Mouse (Mus musculus): ENCODE measurements around the gene Cenpq. TPM values are rescaled to one million over a fixed set of nuclear protein-coding genes. Genes with fewer than 3 reads are reported as not detected.

Cenpq gene
- 15.9 and 20.1 TPM in 2 replicates for polyA plus RNA-seq (2015; fragmentation: Nextera tagmentation; extraction: Ambion mirVana)

DNA sequence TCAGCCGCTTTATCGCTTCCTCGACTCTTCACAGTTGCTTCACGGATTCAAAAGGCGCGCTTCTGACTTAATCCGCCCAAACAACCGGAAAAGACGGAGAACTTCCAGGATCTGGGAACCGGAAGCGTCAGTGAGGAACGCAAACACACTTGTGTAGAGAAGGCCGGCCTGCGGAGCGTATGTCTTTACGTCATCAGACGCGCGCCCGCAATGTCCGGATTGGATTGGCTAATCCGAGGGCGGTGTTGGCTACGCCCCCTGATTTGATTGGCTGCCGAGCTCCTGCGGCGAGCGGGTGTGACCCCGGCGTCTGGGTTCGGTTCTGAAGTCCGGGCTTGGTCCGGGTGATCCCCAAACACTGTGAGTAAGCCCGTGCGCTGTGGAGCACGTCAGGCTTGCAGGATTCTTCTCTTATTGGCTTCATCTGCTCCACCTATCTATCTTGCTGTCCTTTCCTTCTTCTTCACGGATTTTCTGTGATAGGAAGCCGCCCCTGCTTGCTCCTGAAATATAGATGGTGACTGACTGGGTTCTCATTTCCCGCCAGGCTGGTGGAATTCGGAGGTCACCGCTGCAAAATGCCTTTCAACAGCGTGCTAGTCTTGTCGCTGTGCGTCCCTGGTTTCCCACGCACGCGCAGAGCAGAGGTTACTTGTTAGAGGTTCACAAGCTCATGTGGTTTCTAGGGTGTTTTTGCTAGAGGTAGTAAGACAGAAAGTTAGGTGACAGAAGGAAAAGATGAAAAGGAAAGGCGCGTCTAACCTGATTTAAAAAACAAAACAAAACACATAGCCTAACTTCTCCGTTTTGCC, at the start of gene Cenpq, which contains the start of gene Mut:
Gene Cenpq, minus strand, starts transcription at position 628 of the 812 bp plus-strand sequence.
Gene Mut, plus strand, starts transcription at position 266 of the 812 bp plus-strand sequence.
- peaks cover 8% of the 10 kb centered on the region; the same call in 1 of the 2 replicates for H3K36me3 ChIP-seq (ENCODE audit: control insufficient read depth, insufficient read depth)
- H3K4me1 ChIP-seq (ENCODE audit: control insufficient read depth, insufficient read depth, low read length), result peaks cover 6% of the 10 kb centered on the region
- under 1% methylated on average over 50 of the region's 50 CpGs for WGBS
- H3K27ac ChIP-seq (ENCODE audit: low read length), result peak within 1 kb of the TSS; percentile 99
- no peaks in the 10 kb centered on the region for H3K27me3 ChIP-seq (ENCODE audit: control insufficient read depth, insufficient read depth, low read length)
- ATAC-seq (replicated peaks; ENCODE audit: extremely low read depth, insufficient read depth, low FRiP score), result peak; percentile 99
- H3K9ac ChIP-seq (ENCODE audit: low read length), result peak within 1 kb of the TSS; percentile 82
- H3K9me3 ChIP-seq (replicated peaks; ENCODE audit: control insufficient read depth, low read length), result no peaks in the 10 kb centered on the region
- H3K4me3 ChIP-seq (ENCODE audit: low read length), result peak within 1 kb of the TSS; percentile 87
- peak within 1 kb of the TSS; percentile 82 for H3K4me2 ChIP-seq (ENCODE audit: low read depth, low read length)

DNA sequence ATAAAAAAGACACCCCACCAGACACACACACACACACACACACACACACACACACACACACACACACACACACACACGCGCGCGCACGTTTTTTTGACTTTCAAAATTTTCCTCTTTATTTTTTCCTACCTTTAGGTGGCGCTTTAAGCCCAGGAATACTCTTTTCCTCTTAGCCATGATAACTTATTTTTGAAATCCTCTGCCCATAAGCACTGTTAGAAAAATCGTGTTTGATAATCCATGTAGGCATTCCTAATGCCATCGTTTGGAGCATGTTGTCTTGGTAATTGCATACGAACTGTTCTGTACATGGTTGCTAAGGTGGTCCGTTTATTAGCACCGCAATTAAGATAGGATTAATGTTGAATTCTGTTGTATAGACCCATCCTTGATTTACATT, 43.1 kb upstream of the Cenpq start:
- Histone ChIP-seq H3K27me3 (ENCODE audit: control insufficient read depth, insufficient read depth, low read length) (no peaks in the 10 kb centered on the region), H3K9ac (ENCODE audit: low read length) (no peak overlapping the region), H3K4me2 (ENCODE audit: low read depth, low read length) (no peak overlapping the region), H3K4me1 (ENCODE audit: control insufficient read depth, insufficient read depth, low read length) (no peaks in the 10 kb centered on the region), H3K9me3 (replicated peaks; ENCODE audit: control insufficient read depth, low read length) (no peaks in the 10 kb centered on the region), H3K4me3 (ENCODE audit: low read length) (no peak overlapping the region), H3K36me3 (ENCODE audit: control insufficient read depth, insufficient read depth) (no peaks in the 10 kb centered on the region), H3K27ac (ENCODE audit: low read length) (no peak overlapping the region)
- ATAC-seq (replicated peaks; ENCODE audit: extremely low read depth, insufficient read depth, low FRiP score), result no peak
- WGBS, result 60% methylated on average over 11 of the region's 11 CpGs

DNA sequence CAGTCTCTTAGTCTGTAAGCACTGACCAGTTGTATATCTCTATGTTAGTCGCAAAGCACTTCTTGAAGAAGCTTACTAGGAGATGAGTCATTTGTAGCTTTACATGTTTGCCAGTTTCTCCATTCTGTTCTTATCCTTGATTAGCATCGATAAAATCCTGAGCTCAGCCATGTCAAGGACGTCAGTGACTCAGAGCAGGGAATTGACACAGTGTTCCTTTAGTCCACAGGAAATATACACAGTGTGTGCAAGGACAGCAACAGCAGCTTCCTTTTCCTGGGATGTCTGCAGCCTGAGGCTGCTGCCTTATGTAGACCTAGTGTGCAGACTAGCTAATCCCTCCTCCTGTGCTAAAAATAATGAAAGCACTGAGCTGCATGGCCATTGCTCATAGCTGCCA, 13.7 kb upstream of the Cenpq start:
- Histone ChIP-seq H3K9ac (ENCODE audit: low read length) (no peak overlapping the region), H3K4me1 (ENCODE audit: control insufficient read depth, insufficient read depth, low read length) (no peaks in the 10 kb centered on the region), H3K4me3 (ENCODE audit: low read length) (no peak overlapping the region), H3K36me3 (ENCODE audit: control insufficient read depth, insufficient read depth) (peaks cover 14% of the 10 kb centered on the region), H3K9me3 (replicated peaks; ENCODE audit: control insufficient read depth, low read length) (no peaks in the 10 kb centered on the region), H3K4me2 (ENCODE audit: low read depth, low read length) (no peak overlapping the region), H3K27me3 (ENCODE audit: control insufficient read depth, insufficient read depth, low read length) (no peaks in the 10 kb centered on the region), H3K27ac (ENCODE audit: low read length) (no peak overlapping the region)
- ATAC-seq (replicated peaks; ENCODE audit: extremely low read depth, insufficient read depth, low FRiP score), result no peak
- 77% methylated on average over 3 of the region's 3 CpGs for WGBS

DNA sequence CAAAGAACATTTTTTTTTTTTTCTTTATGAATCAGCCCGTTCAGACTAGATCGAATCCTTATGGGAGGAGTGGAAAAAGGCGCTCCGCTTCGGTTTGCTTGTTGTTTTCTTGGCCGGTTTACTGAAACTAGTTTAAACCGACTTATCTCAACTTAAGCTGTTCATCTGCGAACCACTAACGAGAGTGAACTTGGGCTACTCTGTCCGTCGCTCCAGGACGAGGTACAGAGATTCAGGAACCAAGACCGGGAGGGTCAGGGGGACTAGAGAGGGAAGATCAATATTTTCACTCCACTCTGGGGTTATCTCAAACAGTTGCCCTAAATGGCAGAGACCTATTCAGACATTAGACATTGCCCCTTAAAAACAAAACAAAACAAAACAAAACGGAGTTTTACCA, 862 bp downstream of the Cenpq start:
- Histone ChIP-seq H3K27ac (ENCODE audit: low read length) (peak overlapping the region; percentile 99; the same call in 1 of the 2 replicates), H3K27me3 (ENCODE audit: control insufficient read depth, insufficient read depth, low read length) (no peaks in the 10 kb centered on the region), H3K4me2 (ENCODE audit: low read depth, low read length) (peak overlapping the region; percentile 82), H3K9ac (ENCODE audit: low read length) (peak overlapping the region; percentile 70), H3K36me3 (ENCODE audit: control insufficient read depth, insufficient read depth) (peaks cover 9% of the 10 kb centered on the region), H3K4me3 (ENCODE audit: low read length) (peak overlapping the region; percentile 87), H3K4me1 (ENCODE audit: control insufficient read depth, insufficient read depth, low read length) (peaks cover 6% of the 10 kb centered on the region), H3K9me3 (replicated peaks; ENCODE audit: control insufficient read depth, low read length) (no peaks in the 10 kb centered on the region)
- WGBS, result 3% methylated on average over 14 of the region's 14 CpGs
- no peak for ATAC-seq (replicated peaks; ENCODE audit: extremely low read depth, insufficient read depth, low FRiP score)

DNA sequence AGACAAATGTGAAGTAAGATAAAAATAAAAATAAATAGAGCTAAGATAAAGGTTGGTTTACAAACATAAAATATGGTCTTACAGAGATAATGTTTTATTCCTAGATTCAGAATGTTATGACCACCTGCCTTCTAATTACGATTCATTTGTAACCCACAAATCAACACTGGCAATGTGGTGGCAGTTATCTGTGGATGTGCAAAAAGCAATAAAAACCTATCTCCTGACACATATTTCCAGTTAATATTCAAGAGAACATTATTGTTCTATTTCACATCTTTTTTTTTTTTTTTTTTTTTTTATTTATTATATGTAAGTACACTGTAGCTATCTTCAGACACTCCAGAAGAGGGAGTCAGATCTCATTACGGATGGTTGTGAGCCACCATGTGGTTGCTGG, 19.3 kb downstream of the Cenpq start:
- ATAC-seq (replicated peaks; ENCODE audit: extremely low read depth, insufficient read depth, low FRiP score), result no peak
- H3K36me3 ChIP-seq (ENCODE audit: control insufficient read depth, insufficient read depth), result no peaks in the 10 kb centered on the region
- no peaks in the 10 kb centered on the region for H3K9me3 ChIP-seq (replicated peaks; ENCODE audit: control insufficient read depth, low read length)
- no peak overlapping the region for H3K4me3 ChIP-seq (ENCODE audit: low read length)
- H3K9ac ChIP-seq (ENCODE audit: low read length), result no peak overlapping the region
- WGBS, result 84% methylated on average over 1 of the region's 2 CpGs
- no peak overlapping the region for H3K27ac ChIP-seq (ENCODE audit: low read length)
- no peaks in the 10 kb centered on the region for H3K27me3 ChIP-seq (ENCODE audit: control insufficient read depth, insufficient read depth, low read length)
- H3K4me1 ChIP-seq (ENCODE audit: control insufficient read depth, insufficient read depth, low read length), result no peaks in the 10 kb centered on the region
- no peak overlapping the region for H3K4me2 ChIP-seq (ENCODE audit: low read depth, low read length)

DNA sequence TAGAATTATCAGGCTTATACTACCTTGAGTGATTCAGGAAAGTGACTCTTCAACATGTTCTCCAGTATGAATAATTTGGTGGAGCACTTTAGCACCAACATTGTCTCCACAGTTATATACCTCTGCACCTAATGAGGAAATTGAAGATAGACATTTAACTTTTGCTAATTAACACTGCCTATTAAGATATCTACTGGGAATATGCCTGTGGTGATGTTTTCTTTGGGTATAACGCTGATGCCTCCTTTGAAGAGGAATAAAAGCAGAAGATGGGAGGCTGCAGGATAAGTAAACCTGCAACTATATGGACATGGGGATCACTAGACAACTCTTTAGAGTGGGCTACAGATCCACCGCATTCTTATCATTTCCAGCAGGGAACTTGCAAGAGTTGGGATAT, 20.6 kb downstream of the Cenpq start, which contains the start of gene Glyatl3:
Gene Glyatl3, minus strand, starts transcription at position 101 of the 400 bp plus-strand sequence.
- no peaks in the 10 kb centered on the region for H3K9me3 ChIP-seq (replicated peaks; ENCODE audit: control insufficient read depth, low read length)

DNA sequence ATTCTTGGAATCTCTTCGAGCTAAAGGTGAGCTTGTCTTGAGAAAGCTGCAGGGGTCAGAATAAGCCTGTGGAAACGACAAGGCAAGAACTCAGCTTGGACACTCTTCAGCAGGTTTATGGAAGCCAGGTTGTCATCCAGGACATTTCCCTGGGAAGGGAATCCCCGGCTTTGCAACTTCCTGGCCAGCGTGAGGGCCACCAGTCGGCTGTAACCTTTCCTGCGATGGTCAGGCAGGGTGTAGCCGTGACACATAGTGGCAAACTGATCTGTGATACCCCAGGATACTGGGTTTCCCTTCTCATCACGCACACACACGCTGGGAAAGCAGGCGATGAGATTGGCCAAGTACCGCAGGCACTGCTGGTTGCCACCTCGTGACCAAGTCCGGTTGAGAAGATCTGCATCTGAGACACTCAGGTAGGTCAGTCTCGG, 30.1 kb downstream of the Cenpq start:
- Histone ChIP-seq H3K27me3 (ENCODE audit: control insufficient read depth, insufficient read depth, low read length) (no peaks in the 10 kb centered on the region), H3K9ac (ENCODE audit: low read length) (0 out of 2 replicates have a peak overlapping the region, but pooled peaks have one; percentile 31), H3K4me1 (ENCODE audit: control insufficient read depth, insufficient read depth, low read length) (0 out of 2 replicates have a peak, but pooled peaks cover 2% of the 10 kb centered on the region), H3K27ac (ENCODE audit: low read length) (no peak overlapping the region), H3K4me3 (ENCODE audit: low read length) (peak overlapping the region; percentile 23), H3K9me3 (replicated peaks; ENCODE audit: control insufficient read depth, low read length) (no peaks in the 10 kb centered on the region), H3K36me3 (ENCODE audit: control insufficient read depth, insufficient read depth) (no peaks in the 10 kb centered on the region), H3K4me2 (ENCODE audit: low read depth, low read length) (peak overlapping the region; percentile 59)
- 5% methylated on average over 13 of the region's 14 CpGs for WGBS
- ATAC-seq (replicated peaks; ENCODE audit: extremely low read depth, insufficient read depth, low FRiP score), result no peak

More for the DNA sequence above, 20.6 kb downstream of the Cenpq start, which contains the start of gene Glyatl3:
- H3K27ac ChIP-seq (ENCODE audit: low read length), result no peak within 1 kb of the TSS
- no peaks in the 10 kb centered on the region for H3K36me3 ChIP-seq (ENCODE audit: control insufficient read depth, insufficient read depth)
- H3K4me2 ChIP-seq (ENCODE audit: low read depth, low read length), result no peak within 1 kb of the TSS
- ATAC-seq (replicated peaks; ENCODE audit: extremely low read depth, insufficient read depth, low FRiP score), result no peak
- no peak within 1 kb of the TSS for H3K9ac ChIP-seq (ENCODE audit: low read length)
- no peaks in the 10 kb centered on the region for H3K27me3 ChIP-seq (ENCODE audit: control insufficient read depth, insufficient read depth, low read length)
- WGBS, result 83% methylated on average over 2 of the region's 2 CpGs
- no peaks in the 10 kb centered on the region for H3K4me1 ChIP-seq (ENCODE audit: control insufficient read depth, insufficient read depth, low read length)
- H3K4me3 ChIP-seq (ENCODE audit: low read length), result no peak within 1 kb of the TSS

DNA sequence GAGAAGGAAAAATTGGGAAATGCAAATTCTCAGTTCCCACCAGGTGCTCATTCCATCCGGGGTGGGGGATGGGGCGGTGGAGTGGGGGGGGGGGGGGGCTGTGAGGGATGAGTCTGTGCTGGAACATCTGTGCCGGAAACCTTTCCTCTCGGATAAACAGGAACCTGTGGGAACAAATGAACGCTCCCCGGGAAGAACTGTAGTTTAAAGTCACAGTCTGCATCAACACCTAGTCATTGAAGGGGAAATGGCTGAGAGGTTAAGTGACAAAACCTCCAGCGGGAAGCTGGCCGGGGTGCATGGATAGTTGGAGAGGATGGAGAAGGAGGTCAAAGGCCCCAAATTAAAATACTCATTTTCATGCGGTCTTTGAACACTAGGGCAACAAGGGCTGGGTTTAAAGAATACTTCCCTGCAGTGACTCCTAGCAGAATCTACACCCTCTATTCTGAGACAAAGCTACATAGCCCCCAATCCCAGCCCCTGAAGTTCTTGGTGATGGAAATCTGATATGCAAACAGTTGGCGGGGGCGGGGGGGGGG, 30.7 kb downstream of the Cenpq start:
- Histone ChIP-seq H3K27me3 (ENCODE audit: control insufficient read depth, insufficient read depth, low read length) (no peaks in the 10 kb centered on the region), H3K4me3 (ENCODE audit: low read length) (no peak overlapping the region), H3K27ac (ENCODE audit: low read length) (no peak overlapping the region), H3K4me1 (ENCODE audit: control insufficient read depth, insufficient read depth, low read length) (0 out of 2 replicates have a peak, but pooled peaks cover 2% of the 10 kb centered on the region), H3K36me3 (ENCODE audit: control insufficient read depth, insufficient read depth) (no peaks in the 10 kb centered on the region), H3K4me2 (ENCODE audit: low read depth, low read length) (peak overlapping the region; percentile 59; the same call in 1 of the 2 replicates), H3K9ac (ENCODE audit: low read length) (no peak overlapping the region), H3K9me3 (replicated peaks; ENCODE audit: control insufficient read depth, low read length) (no peaks in the 10 kb centered on the region)
- ATAC-seq (replicated peaks; ENCODE audit: extremely low read depth, insufficient read depth, low FRiP score), result no peak
- 10% methylated on average over 11 of the region's 11 CpGs for WGBS

DNA sequence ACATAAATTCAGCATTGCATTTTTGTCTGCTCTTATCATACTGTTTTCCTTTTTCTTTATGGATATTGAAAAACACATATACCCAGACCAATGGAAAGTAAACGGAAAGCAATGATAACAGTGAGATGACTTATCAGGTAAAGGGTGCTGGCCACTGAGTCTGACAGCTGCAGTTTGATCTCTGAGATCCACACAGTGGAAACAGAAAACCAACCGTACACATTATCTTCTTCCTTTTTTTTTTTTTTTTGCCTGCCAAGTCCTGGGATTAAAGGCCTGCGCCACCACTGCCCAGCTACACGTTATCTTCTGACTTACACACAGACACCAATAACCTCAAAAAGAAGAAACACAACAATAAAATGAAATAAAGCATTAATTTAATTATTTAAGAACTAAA, 31.5 kb downstream of the Cenpq start:
- H3K4me1 ChIP-seq (ENCODE audit: control insufficient read depth, insufficient read depth, low read length), result 0 out of 2 replicates have a peak, but pooled peaks cover 2% of the 10 kb centered on the region
- no peaks in the 10 kb centered on the region for H3K36me3 ChIP-seq (ENCODE audit: control insufficient read depth, insufficient read depth)
- no peak for ATAC-seq (replicated peaks; ENCODE audit: extremely low read depth, insufficient read depth, low FRiP score)
- 48% methylated on average over 4 of the region's 4 CpGs for WGBS
- no peaks in the 10 kb centered on the region for H3K27me3 ChIP-seq (ENCODE audit: control insufficient read depth, insufficient read depth, low read length)
- H3K27ac ChIP-seq (ENCODE audit: low read length), result no peak overlapping the region
- no peak overlapping the region for H3K4me3 ChIP-seq (ENCODE audit: low read length)
- H3K9me3 ChIP-seq (replicated peaks; ENCODE audit: control insufficient read depth, low read length), result no peaks in the 10 kb centered on the region
- no peak overlapping the region for H3K9ac ChIP-seq (ENCODE audit: low read length)
- H3K4me2 ChIP-seq (ENCODE audit: low read depth, low read length), result no peak overlapping the region
